Mouse (Mus musculus): ENCODE measurements around the gene Tecr. TPM values are rescaled to one million over a fixed set of nuclear protein-coding genes. Genes with fewer than 3 reads are reported as not detected.
"Not testable (repeated sequence)": the region's sequence is repeated elsewhere in the genome, so short reads cannot be mapped to it uniquely, and the experiment has no call there.

The Tecr gene
- polyA plus RNA-seq, 1 experiment from 2014 or later: 349 TPM

DNA sequence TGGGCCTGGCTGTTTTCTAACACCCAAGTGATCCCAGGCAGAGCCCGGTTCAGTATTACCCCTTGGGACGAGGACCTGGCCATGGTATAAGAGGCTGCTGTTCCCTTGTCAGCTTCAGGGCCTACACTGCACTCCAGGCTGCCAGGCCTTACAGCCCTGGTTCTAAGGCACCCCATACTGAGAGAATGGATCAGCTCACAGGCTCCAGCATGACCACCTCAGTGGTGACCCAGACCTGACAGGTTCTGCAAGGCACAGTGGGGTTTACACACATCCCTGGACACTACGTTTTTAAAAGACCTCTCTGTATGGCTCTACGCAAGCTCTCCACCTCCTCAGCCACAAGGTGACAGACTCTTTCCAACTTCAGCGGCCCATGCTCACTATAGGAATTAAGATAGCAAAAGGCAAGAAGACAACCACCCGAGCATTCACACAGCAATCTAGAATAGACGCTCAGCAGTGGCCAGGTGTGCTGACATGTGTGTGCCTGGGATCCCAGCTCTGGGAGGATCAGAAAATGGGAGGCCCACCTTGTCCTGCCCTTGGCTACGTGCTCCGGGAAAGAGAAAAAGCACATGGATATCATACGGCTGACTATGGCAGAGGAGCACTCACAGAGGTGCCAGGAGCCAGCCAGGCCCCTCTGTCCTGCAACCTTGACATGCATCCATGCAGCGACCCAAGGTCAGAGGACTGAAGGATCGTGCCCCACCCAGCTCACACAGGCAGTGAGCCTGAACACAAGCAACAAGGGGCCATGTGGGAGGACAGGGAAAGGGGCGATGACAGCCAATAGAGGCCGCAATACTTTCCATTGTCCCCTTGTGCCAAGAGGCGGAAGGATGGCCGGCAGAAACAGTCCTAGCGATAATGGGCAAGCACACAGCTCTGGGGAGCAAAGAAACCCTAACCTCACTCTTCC lies 29.4 kb downstream of the Tecr start:
- peaks cover 79% of the 10 kb centered on the region for H3K4me1 ChIP-seq (replicated peaks)
- no peaks in the 10 kb centered on the region for H3K27me3 ChIP-seq
- H3K4me2 ChIP-seq: peak overlapping the region; percentile 19
- H3K36me3 ChIP-seq: 0 out of 2 replicates have a peak, but pooled peaks cover 3% of the 10 kb centered on the region
- H3K9ac ChIP-seq: peak overlapping the region; percentile 40
- ATAC-seq (replicated peaks; ENCODE audit: insufficient number of reproducible peaks, insufficient read depth, low FRiP score, low read depth): peak; percentile 51
- no peaks in the 10 kb centered on the region for H3K9me3 ChIP-seq (replicated peaks)
- no peak overlapping the region for H3K4me3 ChIP-seq
- peak overlapping the region; percentile 97 for H3K27ac ChIP-seq
- 46% methylated on average over 17 of the region's 17 CpGs for WGBS

DNA sequence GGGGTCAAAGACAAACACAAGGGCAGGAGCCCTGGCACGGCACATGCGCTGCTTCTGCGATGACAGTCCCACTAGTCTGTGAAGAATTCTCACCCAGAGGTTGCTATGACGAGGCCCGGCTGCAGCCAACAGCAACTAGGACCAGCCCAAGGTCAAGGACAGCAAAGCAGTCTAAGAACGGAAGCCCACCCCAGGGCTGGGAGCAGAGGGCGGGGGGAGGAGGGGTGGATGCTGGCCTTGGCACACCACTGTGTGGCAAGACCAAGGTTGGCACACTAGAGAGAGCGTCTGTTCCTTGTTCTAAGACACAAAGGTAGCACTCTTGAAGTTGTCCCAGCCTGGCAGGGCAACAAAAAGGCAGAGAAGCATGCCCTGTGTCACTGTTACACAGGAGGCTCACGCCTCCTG lies 30.4 kb downstream of the Tecr start:
- peak overlapping the region; percentile 48 for H3K4me2 ChIP-seq
- H3K27ac ChIP-seq: peak overlapping the region; percentile 97
- ATAC-seq (replicated peaks; ENCODE audit: insufficient number of reproducible peaks, insufficient read depth, low FRiP score, low read depth): peak; percentile 54
- H3K4me3 ChIP-seq: no peak overlapping the region
- H3K27me3 ChIP-seq: no peaks in the 10 kb centered on the region
- H3K9me3 ChIP-seq (replicated peaks): no peaks in the 10 kb centered on the region
- 0 out of 2 replicates have a peak overlapping the region, but pooled peaks have one; percentile 47 for H3K9ac ChIP-seq
- peaks cover 4% of the 10 kb centered on the region for H3K36me3 ChIP-seq
- WGBS: 34% methylated on average over 9 of the region's 9 CpGs
- H3K4me1 ChIP-seq (replicated peaks): peaks cover 84% of the 10 kb centered on the region

DNA sequence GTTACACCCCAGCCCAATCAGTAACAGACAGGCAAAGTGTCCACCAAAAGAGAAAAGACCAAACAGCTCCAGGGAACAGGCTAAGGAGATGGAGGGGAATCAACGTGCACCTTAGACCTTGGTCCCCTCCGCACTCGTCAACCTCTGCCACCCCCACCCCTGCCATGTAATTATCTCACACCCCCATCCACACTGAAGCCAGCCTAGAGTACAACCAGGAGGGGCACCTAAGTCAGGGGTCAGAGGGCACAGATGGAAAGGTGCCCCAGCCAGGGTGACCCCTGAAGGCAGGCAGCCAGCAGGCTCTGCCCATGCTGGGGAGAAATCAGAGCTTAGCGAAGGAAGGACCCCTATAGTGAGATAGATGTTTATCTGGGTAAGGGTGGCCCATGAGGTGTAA lies 30.9 kb downstream of the Tecr start:
- Histone ChIP-seq H3K9me3 (replicated peaks) (no peaks in the 10 kb centered on the region), H3K4me3 (peak overlapping the region; percentile 12), H3K4me1 (replicated peaks) (peaks cover 79% of the 10 kb centered on the region), H3K4me2 (peak overlapping the region; percentile 48), H3K9ac (peak overlapping the region; percentile 47), H3K27ac (peak overlapping the region; percentile 97), H3K27me3 (no peaks in the 10 kb centered on the region), H3K36me3 (peaks cover 7% of the 10 kb centered on the region)
- ATAC-seq (replicated peaks; ENCODE audit: insufficient number of reproducible peaks, insufficient read depth, low FRiP score, low read depth): no peak
- WGBS: 51% methylated on average over 4 of the region's 4 CpGs

DNA sequence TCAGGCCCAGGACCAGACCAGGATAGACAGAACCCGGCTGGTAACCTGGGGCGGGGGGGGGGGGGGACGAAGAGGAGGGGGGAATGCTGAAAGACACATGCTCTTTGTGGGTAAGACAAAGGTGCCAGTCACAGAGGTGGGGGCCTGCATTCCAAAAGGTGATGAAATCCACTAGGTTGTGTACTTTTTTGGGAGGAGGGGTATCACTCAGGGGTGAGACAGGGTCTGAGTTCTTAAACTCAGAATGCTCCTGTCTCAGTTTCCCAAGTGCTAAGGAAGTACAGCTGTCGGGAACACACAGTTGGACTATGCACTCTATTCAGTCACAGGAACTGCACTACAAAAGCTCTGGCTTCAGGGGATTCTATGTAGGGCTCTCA lies 31.3 kb downstream of the Tecr start:
- no peaks in the 10 kb centered on the region for H3K9me3 ChIP-seq (replicated peaks)
- H3K9ac ChIP-seq: peak overlapping the region; percentile 47
- no peaks in the 10 kb centered on the region for H3K27me3 ChIP-seq
- peak overlapping the region; percentile 22; the same call in 1 of the 2 replicates for H3K4me3 ChIP-seq
- 28% methylated on average over 3 of the region's 4 CpGs for WGBS
- peaks cover 12% of the 10 kb centered on the region for H3K36me3 ChIP-seq
- no peak for ATAC-seq (replicated peaks; ENCODE audit: insufficient number of reproducible peaks, insufficient read depth, low FRiP score, low read depth)
- H3K4me2 ChIP-seq: peak overlapping the region; percentile 48
- H3K4me1 ChIP-seq (replicated peaks): peaks cover 78% of the 10 kb centered on the region
- H3K27ac ChIP-seq: peak overlapping the region; percentile 97

DNA sequence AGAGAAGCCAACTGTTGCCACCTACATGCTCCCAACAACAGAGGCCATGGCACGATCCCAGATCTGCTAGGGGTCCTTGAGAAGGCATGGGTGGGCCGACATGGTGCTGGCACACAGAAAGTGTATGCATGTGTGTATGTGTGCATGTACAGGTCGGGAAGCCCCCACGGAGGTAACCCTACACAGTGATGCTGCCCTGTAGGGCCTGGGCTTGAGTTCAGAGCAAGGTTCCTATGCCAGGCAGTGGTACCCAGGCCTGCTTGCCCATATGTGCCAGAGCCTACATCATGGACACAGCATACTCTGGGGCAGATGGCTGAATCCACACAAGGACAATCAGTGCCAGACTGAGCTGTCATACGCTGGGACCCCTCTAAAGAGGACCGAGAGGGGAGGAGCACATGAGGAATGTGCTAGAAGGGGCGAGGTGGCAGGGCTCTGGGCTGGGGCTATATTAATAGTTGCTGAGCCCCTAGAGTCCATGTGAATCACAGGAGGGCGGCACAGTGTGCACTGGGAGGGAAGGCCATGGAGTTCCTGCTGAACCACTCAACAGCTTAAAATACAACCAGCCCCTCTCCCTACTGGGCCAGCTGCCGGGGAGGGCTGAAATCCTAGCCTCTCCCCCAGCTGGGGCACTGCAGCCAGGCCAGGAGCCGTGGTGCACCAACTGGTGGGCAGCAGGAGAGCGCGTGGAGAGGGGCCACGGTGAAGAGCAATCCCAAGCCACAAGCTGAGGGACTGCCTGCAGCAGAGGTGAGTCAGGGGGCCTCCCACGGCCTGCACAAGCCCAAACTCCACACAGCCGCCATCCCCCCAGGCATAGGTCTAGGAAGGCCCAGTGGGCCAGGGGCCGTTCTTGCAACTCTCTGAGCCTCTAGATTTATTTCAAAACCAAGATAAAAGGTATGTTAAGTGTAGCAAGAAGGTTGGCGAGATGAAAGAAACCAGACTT lies 31.9 kb downstream of the Tecr start:
- WGBS: 51% methylated on average over 17 of the region's 17 CpGs
- H3K27me3 ChIP-seq: no peaks in the 10 kb centered on the region
- H3K9ac ChIP-seq: peak overlapping the region; percentile 35
- H3K4me1 ChIP-seq (replicated peaks): peaks cover 76% of the 10 kb centered on the region
- ATAC-seq (replicated peaks; ENCODE audit: insufficient number of reproducible peaks, insufficient read depth, low FRiP score, low read depth): peak; percentile 30
- H3K36me3 ChIP-seq: peaks cover 17% of the 10 kb centered on the region
- H3K9me3 ChIP-seq (replicated peaks): no peaks in the 10 kb centered on the region
- peak overlapping the region; percentile 22 for H3K4me3 ChIP-seq
- peak overlapping the region; percentile 48 for H3K4me2 ChIP-seq
- H3K27ac ChIP-seq: peak overlapping the region; percentile 97

DNA sequence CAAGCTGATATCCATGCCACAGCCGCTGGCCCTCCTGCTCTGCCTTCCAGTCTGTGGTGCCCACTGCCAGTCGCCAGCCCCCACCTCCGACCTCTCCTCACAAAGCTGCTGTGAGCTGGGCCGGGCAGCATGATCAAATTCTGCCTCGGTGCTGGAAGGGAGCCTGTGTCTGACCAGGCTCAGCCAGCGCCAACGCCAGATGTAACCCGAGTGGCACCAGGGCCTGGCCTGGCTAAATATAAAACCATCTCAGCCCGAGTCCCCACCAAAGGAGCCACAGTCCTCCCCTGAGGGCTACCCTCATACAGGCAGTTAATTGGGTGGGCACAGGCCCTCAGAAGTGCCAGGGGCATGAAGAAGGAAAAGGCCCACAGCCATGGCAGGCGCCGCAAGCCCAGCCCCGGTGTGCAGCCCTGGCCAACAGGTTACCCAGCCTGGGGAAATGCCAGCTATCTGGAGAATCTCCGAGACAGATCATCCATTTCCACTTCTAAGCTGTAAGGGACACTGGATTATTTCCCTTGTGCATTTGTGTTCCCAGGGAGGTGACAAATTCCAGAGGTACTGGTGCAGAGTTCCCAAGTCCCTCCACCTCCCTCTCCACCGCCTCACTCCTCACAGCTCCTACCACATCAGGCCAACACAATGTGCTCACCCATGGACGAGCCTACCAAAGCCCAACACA lies 33.0 kb downstream of the Tecr start:
- H3K9me3 ChIP-seq (replicated peaks): no peaks in the 10 kb centered on the region
- H3K36me3 ChIP-seq: peaks cover 23% of the 10 kb centered on the region
- no peak overlapping the region for H3K4me2 ChIP-seq
- 60% methylated on average over 15 of the region's 15 CpGs for WGBS
- H3K27me3 ChIP-seq: no peaks in the 10 kb centered on the region
- no peak overlapping the region for H3K4me3 ChIP-seq
- H3K27ac ChIP-seq: peak overlapping the region; percentile 97
- peak overlapping the region; percentile 14 for H3K9ac ChIP-seq
- no peak for ATAC-seq (replicated peaks; ENCODE audit: insufficient number of reproducible peaks, insufficient read depth, low FRiP score, low read depth)
- peaks cover 67% of the 10 kb centered on the region for H3K4me1 ChIP-seq (replicated peaks)

DNA sequence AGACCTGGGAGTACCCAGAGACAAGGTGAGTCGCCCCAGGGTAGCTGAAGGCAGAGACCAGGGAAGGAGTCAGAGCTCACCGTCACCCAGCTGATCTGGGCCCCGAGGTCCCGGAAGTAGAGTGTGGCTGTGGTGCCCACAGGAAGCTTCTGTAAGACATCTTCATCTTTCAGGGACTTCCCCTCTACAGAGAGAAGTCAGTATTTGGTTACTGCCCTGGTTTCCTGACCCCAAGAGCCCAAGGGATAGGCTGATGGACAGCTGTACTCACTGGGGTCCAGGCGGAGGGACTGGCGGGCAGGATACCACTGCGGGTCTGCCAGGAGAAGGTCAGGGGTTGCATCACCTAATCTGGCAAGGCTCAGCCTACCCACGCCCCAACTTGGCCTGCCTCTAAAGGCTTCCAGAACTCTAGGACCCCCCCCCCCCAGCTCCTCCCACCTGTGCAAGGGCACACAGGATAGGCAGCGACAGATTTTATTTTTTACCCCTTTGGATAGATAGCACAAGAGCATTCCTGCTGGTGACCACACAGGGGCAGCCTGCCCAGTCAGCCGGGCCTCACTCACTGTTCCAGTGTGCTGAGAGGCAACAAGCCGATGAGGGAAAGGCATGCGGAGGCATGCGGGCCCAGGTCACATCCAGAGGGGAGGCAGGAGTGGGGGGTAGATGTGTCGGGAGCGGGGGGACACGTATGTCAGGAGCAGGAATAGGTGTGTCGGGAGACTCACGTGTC lies 34.5 kb downstream of the Tecr start:
- peak overlapping the region; percentile 97 for H3K27ac ChIP-seq
- no peak for ATAC-seq (replicated peaks; ENCODE audit: insufficient number of reproducible peaks, insufficient read depth, low FRiP score, low read depth)
- no peaks in the 10 kb centered on the region for H3K9me3 ChIP-seq (replicated peaks)
- WGBS: 59% methylated on average over 18 of the region's 18 CpGs
- peak overlapping the region; percentile 14; the same call in 1 of the 2 replicates for H3K9ac ChIP-seq
- H3K4me2 ChIP-seq: no peak overlapping the region
- H3K4me1 ChIP-seq (replicated peaks): peaks cover 60% of the 10 kb centered on the region
- no peak overlapping the region for H3K4me3 ChIP-seq
- H3K27me3 ChIP-seq: no peaks in the 10 kb centered on the region
- H3K36me3 ChIP-seq: peaks cover 26% of the 10 kb centered on the region

DNA sequence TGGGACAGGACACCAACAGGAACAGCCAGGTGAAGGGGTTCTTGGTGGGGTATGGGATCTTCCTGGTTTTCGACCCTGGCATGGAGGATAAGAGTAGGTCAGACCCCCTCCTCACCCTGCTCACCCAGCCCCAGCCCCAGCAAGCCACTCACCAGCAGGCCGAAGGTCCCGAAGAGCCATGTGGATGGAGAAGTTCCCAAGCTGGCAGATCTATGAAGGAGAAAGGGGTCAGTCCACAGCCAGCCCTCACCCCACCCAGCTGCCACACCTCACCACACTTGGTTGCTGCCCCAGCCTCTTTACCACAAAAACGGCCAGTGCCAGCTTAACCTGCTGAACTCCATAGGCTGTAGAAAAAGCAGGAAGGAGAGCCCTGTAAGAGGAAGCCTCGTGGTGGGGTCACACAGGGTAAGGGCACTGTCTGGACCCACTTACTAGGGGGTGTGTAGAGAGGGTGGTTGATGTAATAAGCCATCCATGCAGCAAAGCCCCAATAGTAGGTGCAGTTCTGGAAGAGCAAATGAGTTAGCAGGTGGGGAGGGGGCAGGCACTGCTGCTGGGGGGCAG lies 35.4 kb downstream of the Tecr start:
- H3K27ac ChIP-seq: no peak overlapping the region
- WGBS: 79% methylated on average over 5 of the region's 5 CpGs
- no peaks in the 10 kb centered on the region for H3K9me3 ChIP-seq (replicated peaks)
- H3K4me1 ChIP-seq (replicated peaks): peaks cover 62% of the 10 kb centered on the region
- H3K9ac ChIP-seq: no peak overlapping the region
- no peak overlapping the region for H3K4me3 ChIP-seq
- no peak overlapping the region for H3K4me2 ChIP-seq
- H3K27me3 ChIP-seq: no peaks in the 10 kb centered on the region
- H3K36me3 ChIP-seq: peaks cover 26% of the 10 kb centered on the region
- no peak for ATAC-seq (replicated peaks; ENCODE audit: insufficient number of reproducible peaks, insufficient read depth, low FRiP score, low read depth)

DNA sequence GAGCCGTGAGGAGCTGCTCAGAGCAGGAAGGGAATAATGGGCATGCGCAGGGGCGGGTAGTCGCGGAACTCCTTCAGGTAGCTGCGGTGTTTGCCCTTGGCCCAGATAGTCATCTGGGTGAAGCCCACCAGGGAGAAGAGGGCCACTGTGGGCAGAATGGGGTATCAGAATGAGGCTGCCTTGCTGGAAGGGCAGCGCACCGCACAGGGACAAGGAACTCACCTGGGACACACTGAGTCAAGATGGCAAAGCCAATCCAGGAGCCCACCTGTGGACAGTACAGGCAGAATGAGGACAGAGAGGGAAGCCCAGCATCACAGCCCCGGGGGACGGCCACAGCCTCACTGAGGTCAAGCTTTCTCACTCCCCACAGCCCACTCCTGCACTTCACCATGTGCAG lies 36.0 kb downstream of the Tecr start:
- H3K4me2 ChIP-seq: no peak overlapping the region
- no peak overlapping the region for H3K27ac ChIP-seq
- no peak for ATAC-seq (replicated peaks; ENCODE audit: insufficient number of reproducible peaks, insufficient read depth, low FRiP score, low read depth)
- peaks cover 26% of the 10 kb centered on the region for H3K36me3 ChIP-seq
- 91% methylated on average over 10 of the region's 10 CpGs for WGBS
- no peak overlapping the region for H3K9ac ChIP-seq
- H3K4me1 ChIP-seq (replicated peaks): peaks cover 58% of the 10 kb centered on the region
- no peak overlapping the region for H3K4me3 ChIP-seq
- no peaks in the 10 kb centered on the region for H3K9me3 ChIP-seq (replicated peaks)
- no peaks in the 10 kb centered on the region for H3K27me3 ChIP-seq

DNA sequence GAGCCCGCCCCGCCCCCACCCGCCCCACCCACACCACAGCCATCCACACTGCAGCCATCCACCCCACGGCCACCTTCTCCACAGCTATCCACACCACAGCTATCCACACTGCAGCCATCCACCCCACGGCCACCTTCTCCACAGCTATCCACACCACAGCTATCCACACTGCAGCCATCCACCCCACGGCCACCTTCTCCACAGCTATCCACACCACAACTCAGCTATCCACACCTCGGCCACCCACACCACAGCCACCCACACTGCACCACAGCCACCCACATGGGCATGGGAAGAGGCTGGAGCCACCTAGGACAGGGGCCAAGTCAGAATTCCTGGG lies 36.8 kb downstream of the Tecr start:
- not testable (repeated sequence) for H3K27ac ChIP-seq; H3K4me2 ChIP-seq; ATAC-seq (replicated peaks; ENCODE audit: insufficient number of reproducible peaks, insufficient read depth, low FRiP score, low read depth); H3K9me3 ChIP-seq (replicated peaks); H3K27me3 ChIP-seq; H3K4me3 ChIP-seq; H3K9ac ChIP-seq
- WGBS: 89% methylated on average over 7 of the region's 7 CpGs
- H3K36me3 ChIP-seq: peaks cover 26% of the 10 kb centered on the region
- peaks cover 52% of the 10 kb centered on the region for H3K4me1 ChIP-seq (replicated peaks)
